Mouse (Mus musculus): ENCODE results near the gene Khdc1c. TPM values are rescaled to one million over a fixed set of nuclear protein-coding genes. Genes with fewer than 3 reads are reported as not detected.
"Not testable (repeated sequence)": the region's sequence is repeated elsewhere in the genome, so short reads cannot be mapped to it uniquely, and the experiment has no call there.

Gene Khdc1c
- total RNA-seq (2021): not detected
- long read RNA-seq, experiment 1: 0 reads
- long read RNA-seq, experiment 2: 0 reads

GRCm38 (mm10) chr1:21368031-21368430 is at the start of gene Khdc1c:
TSS of gene Khdc1c (plus strand) at chr1:21368331.
- not testable (repeated sequence) for DNase-seq (ENCODE audit: low spot score in 2 of 2)

- DNase-seq (ENCODE audit: low spot score in 2 of 2): not testable (repeated sequence)
Observed at GRCm38 (mm10) chr1:21320271-21320670, 47.9 kb upstream of the Khdc1c start.

DNA sequence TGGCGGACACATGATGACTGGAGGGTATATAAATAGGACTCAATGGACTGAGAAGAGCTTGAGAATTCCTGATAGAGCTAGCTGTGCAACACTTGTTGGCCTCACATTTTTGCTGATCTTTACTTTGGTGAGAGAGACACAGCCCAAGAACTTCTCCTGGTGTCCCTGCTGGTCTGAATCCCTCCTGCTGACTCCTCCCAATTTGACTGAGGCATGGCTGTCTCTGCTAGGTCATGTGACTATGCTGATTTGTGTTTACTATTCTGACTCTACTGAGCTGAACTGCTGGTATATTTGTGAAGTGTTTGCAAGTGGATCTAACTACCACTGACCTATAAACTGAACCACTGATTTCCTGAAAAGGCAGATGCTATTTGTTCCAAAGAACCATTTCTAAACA is 46.5 kb upstream of the Khdc1c start:
- no peak for DNase-seq (ENCODE audit: low spot score in 2 of 2)

GRCm38 (mm10) chr1:21323996-21324574 is 44.0 kb upstream of the Khdc1c start:
- no peak for DNase-seq (ENCODE audit: low spot score in 2 of 2)

GRCm38 (mm10) chr1:21324633-21325032 is 43.5 kb upstream of the Khdc1c start:
- DNase-seq (ENCODE audit: low spot score in 2 of 2): no peak

DNA sequence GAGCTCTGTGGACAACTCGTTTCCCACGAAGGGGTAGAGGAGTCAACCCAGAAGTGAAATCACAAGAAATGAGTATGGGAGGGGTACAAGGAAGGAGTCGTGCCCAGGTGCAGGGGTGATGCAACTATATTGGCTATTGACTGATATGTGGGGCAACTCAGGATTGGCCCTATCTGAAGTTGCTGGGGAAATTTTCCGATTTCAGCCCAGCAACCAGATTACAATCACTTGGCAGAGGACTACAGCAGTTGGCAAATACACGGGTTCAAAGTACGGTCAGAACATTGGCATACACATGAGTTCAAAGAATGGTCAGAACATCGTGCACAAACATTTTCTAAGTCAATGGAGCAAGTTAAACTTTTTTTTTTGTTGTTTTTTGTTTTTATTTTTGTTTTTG is 41.4 kb upstream of the Khdc1c start:
- no peak for DNase-seq (ENCODE audit: low spot score in 2 of 2)

GRCm38 (mm10) chr1:21331161-21331560 is 37.0 kb upstream of the Khdc1c start:
- DNase-seq (ENCODE audit: low spot score in 2 of 2): not testable (repeated sequence)

GRCm38 (mm10) chr1:21333222-21333973 is 34.7 kb upstream of the Khdc1c start:
- no peak for DNase-seq (ENCODE audit: low spot score in 2 of 2)

GRCm38 (mm10) chr1:21335836-21336235 is 32.3 kb upstream of the Khdc1c start:
- no peak for DNase-seq (ENCODE audit: low spot score in 2 of 2)

DNA sequence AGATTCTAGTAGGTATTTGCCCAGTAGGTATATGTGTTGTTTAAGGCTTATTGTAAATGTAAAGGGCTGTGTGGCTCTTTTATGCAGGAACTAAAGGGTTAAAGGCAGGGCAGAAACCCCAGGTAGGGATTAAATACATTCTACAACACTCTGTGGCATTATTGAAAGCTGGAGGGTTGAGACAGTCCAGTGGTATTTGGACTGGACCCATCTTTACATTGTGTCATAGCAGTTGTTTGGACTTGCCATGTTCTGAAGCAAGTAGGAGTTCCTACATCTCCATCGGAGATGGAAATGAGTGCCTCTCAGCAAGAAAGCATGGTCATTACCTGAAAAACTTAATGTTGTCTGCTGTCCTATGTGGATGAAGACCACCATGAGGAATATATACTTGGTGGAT is 27.4 kb upstream of the Khdc1c start:
- no peak for DNase-seq (ENCODE audit: low spot score in 2 of 2)

GRCm38 (mm10) chr1:21344253-21344652 is 23.9 kb upstream of the Khdc1c start:
- DNase-seq (ENCODE audit: low spot score in 2 of 2): peak; percentile 64 to 76

DNA sequence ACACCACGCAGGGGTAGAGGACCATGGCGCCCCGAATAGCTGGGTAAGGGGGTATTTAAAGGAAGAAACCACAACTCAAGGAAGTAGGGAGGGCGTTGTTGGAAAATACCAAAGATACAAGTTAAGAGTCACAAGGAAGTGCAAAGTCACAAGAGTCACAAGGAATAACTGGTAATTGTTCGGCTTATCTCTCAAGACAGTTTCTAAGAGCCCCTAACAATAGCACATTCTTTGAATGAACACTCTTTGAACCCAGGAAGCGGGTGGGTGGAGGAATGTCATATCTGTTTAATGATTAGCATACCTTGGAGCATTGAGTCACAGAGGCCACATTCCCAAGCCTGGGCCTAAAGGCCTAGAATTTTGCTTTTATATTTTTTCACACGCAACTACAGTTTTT is 23.4 kb upstream of the Khdc1c start:
- DNase-seq (ENCODE audit: low spot score in 2 of 2): not testable (repeated sequence)

- no peak for DNase-seq (ENCODE audit: low spot score in 2 of 2)
Observed at GRCm38 (mm10) chr1:21349341-21349740, 18.8 kb upstream of the Khdc1c start, which contains the start of gene Khdc1a. TSS of gene Khdc1a (plus strand) at chr1:21349641.

- DNase-seq (ENCODE audit: low spot score in 2 of 2): no peak
Observed at GRCm38 (mm10) chr1:21383256-21383655, 15.1 kb downstream of the Khdc1c start, which contains the start of gene Khdc1b. TSS of gene Khdc1b (plus strand) at chr1:21383556.

- DNase-seq (ENCODE audit: low spot score in 2 of 2): no peak
Observed at GRCm38 (mm10) chr1:21391138-21391671, 23.1 kb downstream of the Khdc1c start.

GRCm38 (mm10) chr1:21402804-21403203 is 34.7 kb downstream of the Khdc1c start:
- no peak for DNase-seq (ENCODE audit: low spot score in 2 of 2)

- no peak for DNase-seq (ENCODE audit: low spot score in 2 of 2)
Observed at GRCm38 (mm10) chr1:21407266-21407665, 39.1 kb downstream of the Khdc1c start.

DNA sequence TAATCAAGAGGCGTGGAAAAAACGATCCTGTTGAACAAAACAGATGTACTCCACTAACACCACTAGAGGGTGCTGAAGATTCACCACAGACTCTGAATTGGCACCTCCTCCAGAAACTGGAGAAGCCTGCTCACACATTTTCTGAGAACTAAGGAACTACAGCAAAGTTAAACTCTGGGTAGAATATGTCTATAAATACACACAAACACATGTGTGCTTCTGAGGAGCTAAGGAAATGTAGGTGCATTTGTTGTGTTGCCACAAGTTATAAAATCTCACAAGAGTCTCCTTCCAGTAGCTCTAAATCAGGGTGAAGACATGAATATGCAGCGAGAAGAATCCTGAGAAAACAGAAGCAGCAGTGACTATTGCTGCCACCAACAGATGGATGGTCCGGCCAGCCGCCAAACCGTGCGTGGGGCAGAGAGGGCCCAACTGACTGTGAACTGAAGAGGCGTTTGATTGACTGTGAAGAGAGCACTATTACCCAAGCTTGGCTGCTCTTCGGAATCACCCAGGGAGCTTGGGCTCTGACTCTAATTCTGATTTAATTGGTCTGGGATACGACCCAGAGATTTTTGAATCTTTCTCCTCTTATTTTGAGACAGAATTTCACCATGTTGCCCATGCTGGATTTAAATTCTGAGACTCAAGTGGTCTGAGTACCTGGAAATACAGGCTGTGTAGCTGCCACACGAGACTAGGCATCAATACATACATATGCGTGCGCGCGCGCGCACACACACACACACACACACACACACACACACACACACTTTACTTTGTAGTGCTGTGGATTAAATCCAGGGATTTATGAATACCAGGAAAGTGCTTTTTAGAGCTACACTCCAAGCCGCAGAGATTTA is 43.4 kb downstream of the Khdc1c start:
- DNase-seq (ENCODE audit: low spot score in 2 of 2): peak; percentile 79 to 88

DNA sequence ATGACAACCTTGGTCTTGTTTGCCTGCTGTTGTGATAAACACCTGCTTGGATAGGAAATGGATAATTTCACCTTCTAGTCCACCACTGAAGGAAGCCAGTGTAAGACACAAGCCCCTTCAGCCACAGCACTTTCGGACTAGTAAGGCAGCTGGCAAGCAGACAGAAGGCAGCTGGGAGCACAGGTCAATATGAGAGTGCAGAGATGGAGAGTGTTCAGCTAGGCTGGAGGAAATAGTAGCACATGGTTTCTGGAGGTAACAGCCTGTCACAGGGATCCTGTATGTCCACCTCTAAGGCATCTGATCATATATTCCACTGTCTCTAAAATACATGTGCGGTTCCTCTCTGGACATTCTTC is 44.0 kb downstream of the Khdc1c start:
- no peak for DNase-seq (ENCODE audit: low spot score in 2 of 2)

- DNase-seq (ENCODE audit: low spot score in 2 of 2): peak; percentile 37 to 40
Observed at GRCm38 (mm10) chr1:21419370-21419769, 51.2 kb downstream of the Khdc1c start.

Measured in left cerebral cortex, adult 18-20 months (tissue).